Mouse (Mus musculus) heart, embryonic 13.5 days (tissue): ENCODE results near the gene Zcchc17. TPM values are rescaled to one million over a fixed set of nuclear protein-coding genes. Genes with fewer than 3 reads are reported as not detected.

ENCODE experiments used
- ATAC-seq: fragments of 200-750 bp; cut with Nextera tagmentation; 2 replicates; pipeline ENCODE4 v1.8.0; 2017; ENCODE audit warnings: moderate TSS enrichment; ENCODE audit not compliant: insufficient number of reproducible peaks, low FRiP score, low TSS enrichment; ENCODE audit errors: extremely low read depth
- H3K27ac ChIP-seq: fragments of 300-500 bp; sonication (generic); replicated peaks from 2 replicates; pipeline ENCODE4 v1.5.1; 2015; ENCODE audit warnings: moderate library complexity, mild to moderate bottlenecking, inconsistent platforms
- H3K27me3 ChIP-seq: fragments of 300-500 bp; sonication (generic); replicated peaks from 2 replicates; pipeline ENCODE4 v1.6.1; 2015; ENCODE audit warnings: mild to moderate bottlenecking, inconsistent platforms
- H3K36me3 ChIP-seq: fragments of 300-500 bp; sonication (generic); 2 replicates; pipeline ENCODE4 v1.6.1; 2015; ENCODE audit warnings: mild to moderate bottlenecking, inconsistent platforms
- H3K4me1 ChIP-seq: fragments of 300-500 bp; sonication (generic); 2 replicates; pipeline ENCODE4 v1.6.1; 2015; ENCODE audit warnings: inconsistent platforms
- H3K4me2 ChIP-seq: fragments of 300-500 bp; sonication (generic); 2 replicates; pipeline ENCODE4 v1.6.1; 2015; ENCODE audit warnings: inconsistent platforms, mild to moderate bottlenecking, moderate library complexity
- H3K4me3 ChIP-seq: fragments of 300-500 bp; sonication (generic); 2 replicates; pipeline ENCODE4 v1.5.1; 2015; ENCODE audit warnings: moderate library complexity, mild to moderate bottlenecking, inconsistent platforms
- H3K9ac ChIP-seq: fragments of 300-500 bp; sonication (generic); 2 replicates; pipeline ENCODE4 v1.6.1; 2015; ENCODE audit warnings: inconsistent platforms, mild to moderate bottlenecking, moderate library complexity
- H3K9me3 ChIP-seq: fragments of 300-500 bp; sonication (generic); 2 replicates; pipeline ENCODE4 v1.6.1; 2016; ENCODE audit warnings: inconsistent platforms
- WGBS: fragments of 180-500 bp; shearing (Covaris S2); methylation state at CpG from one replicate; pipeline ENCODE4 v1.1.7; 2015; ENCODE audit warnings: mixed read lengths; 5-methylcytosine and 5-hydroxymethylcytosine counted together
- polyA plus RNA-seq: library from polyadenylated mRNA; unstranded; fragments of >200 nt; fragmentation: Nextera tagmentation; extraction: Ambion mirVana; gene quantifications from 2 replicates; pipeline ENCODE4 v1.2.1, GENCODE M21; 2015

Zcchc17 gene
- 48.1 and 50.7 TPM in 2 replicates for polyA plus RNA-seq

DNA sequence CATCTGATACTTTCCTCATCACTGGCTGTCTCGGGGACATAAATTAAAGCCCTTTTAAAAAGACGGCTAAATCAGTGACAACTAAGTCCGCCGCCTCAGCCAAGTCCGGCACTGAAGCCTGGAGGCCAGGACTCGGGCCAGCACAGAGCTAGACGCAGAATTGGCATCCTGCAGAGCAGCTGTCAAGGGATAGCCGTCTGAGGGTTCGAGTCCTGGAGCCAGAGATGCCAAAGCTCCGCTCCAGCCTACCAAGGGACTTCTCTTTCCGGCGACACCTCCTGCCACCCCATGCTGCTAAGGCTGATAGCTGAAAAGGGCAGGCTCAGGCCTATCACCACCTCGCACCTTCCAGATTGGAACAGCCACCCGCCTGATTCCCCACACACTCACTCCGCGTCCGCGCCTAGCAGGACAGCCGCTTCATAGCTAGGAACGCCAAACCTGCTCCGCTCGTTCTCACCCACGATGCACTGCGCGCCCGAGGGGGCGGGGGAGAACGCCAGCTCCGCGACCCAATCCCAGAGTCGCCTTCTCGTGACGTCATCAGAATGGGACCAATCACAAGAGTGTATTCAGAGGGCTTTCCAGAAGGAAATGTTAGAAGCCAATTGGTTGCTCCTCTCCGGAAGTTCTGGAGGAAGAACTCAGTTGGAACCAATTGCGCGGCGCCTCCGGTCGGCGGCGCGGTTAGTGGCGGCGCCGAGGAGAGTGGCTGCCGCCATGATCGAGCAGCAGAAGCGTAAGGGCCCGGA lies at the start of gene Zcchc17, which contains the start of gene Snrnp40:
TSS of gene Zcchc17 (minus strand) at position 458 of the 752 bp plus-strand sequence.
TSS of gene Snrnp40 (plus strand) at position 647 of the 752 bp plus-strand sequence.
- peaks cover 33% of the 10 kb centered on the region for H3K36me3 ChIP-seq
- H3K4me1 ChIP-seq: peaks cover 21% of the 10 kb centered on the region
- H3K27me3 ChIP-seq: no peaks in the 10 kb centered on the region
- H3K9ac ChIP-seq: peak within 1 kb of the TSS; percentile 97
- no peaks in the 10 kb centered on the region for H3K9me3 ChIP-seq
- ATAC-seq: peak; percentile 99
- H3K4me2 ChIP-seq: peak within 1 kb of the TSS; percentile 83
- H3K4me3 ChIP-seq: peak within 1 kb of the TSS; percentile 92
- under 1% methylated on average over 49 of the region's 49 CpGs for WGBS
- peak within 1 kb of the TSS; percentile 86 for H3K27ac ChIP-seq

DNA sequence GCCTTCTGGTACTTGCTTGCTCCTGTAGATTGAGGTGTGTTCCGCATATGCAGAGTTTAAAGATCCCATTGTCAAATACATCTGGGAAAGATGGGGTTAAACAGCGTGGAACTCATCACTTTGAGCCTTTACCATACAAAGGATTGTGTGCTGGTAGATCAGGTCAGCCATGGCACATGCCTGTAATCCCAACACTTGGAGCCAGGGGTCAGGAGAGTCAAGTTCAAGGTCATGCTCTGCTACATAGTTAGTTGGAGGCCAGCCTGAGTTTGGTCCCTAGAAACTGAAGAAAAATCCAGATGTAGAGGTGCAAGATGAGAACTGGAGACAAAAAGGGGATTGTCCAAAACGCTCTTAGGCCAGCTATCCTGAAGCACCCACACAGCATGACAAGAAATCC lies 31.5 kb upstream of the Zcchc17 start:
- Histone ChIP-seq H3K27me3 (no peaks in the 10 kb centered on the region), H3K9ac (no peak overlapping the region), H3K4me2 (no peak overlapping the region), H3K36me3 (peaks cover 51% of the 10 kb centered on the region), H3K27ac (no peak overlapping the region), H3K4me1 (no peaks in the 10 kb centered on the region), H3K4me3 (no peak overlapping the region), H3K9me3 (no peaks in the 10 kb centered on the region)
- WGBS: 63% methylated on average over 3 of the region's 3 CpGs
- no peak for ATAC-seq

DNA sequence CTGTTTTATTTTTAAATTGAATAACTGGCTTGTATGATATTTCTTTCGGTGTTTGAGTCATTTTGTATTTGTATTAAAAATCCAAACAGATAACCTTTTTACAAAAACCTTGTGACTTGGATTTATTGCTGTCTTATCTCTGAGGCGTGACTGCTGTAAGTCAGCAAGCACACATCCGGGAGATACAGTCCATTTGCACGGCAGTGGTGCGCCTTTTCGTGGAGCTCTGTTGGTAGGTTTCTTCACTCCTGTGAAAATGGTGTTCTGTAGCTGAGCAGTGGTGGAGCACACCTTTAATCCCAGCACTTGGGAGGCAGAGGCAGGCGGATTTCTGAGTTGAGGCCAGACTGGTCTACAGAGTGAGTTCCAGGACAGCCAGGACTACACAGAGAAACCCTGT lies 30.2 kb upstream of the Zcchc17 start:
- H3K4me2 ChIP-seq: no peak overlapping the region
- no peaks in the 10 kb centered on the region for H3K9me3 ChIP-seq
- no peak overlapping the region for H3K27ac ChIP-seq
- 86% methylated on average over 7 of the region's 7 CpGs for WGBS
- H3K4me3 ChIP-seq: no peak overlapping the region
- H3K4me1 ChIP-seq: no peaks in the 10 kb centered on the region
- H3K36me3 ChIP-seq: peaks cover 63% of the 10 kb centered on the region
- ATAC-seq: no peak
- H3K9ac ChIP-seq: no peak overlapping the region
- no peaks in the 10 kb centered on the region for H3K27me3 ChIP-seq

DNA sequence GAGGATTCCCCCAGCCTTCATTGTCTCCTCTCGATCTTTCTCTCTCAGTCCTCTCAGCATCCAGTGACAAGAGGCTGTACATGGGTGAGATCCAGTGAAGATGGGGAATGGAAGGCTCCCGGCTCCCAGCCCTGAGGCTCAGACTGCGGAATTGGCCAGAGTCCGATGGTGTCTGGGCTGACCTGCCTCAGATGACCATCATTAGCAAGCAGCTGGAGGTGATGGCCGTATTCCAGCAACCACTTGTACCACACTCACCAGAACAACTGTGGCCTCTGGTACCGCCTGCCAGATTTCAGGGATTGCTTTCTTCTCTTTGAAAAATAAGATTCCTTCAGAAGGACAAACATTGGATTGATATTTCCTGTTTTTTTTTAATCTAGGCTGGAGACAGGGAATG lies 29.8 kb upstream of the Zcchc17 start:
- Histone ChIP-seq H3K27me3 (no peaks in the 10 kb centered on the region), H3K4me2 (no peak overlapping the region), H3K9me3 (no peaks in the 10 kb centered on the region), H3K27ac (no peak overlapping the region), H3K36me3 (peaks cover 68% of the 10 kb centered on the region), H3K4me3 (no peak overlapping the region), H3K9ac (no peak overlapping the region; the same call in 1 of the 2 replicates), H3K4me1 (no peaks in the 10 kb centered on the region)
- WGBS: 85% methylated on average over 6 of the region's 6 CpGs
- no peak for ATAC-seq

DNA sequence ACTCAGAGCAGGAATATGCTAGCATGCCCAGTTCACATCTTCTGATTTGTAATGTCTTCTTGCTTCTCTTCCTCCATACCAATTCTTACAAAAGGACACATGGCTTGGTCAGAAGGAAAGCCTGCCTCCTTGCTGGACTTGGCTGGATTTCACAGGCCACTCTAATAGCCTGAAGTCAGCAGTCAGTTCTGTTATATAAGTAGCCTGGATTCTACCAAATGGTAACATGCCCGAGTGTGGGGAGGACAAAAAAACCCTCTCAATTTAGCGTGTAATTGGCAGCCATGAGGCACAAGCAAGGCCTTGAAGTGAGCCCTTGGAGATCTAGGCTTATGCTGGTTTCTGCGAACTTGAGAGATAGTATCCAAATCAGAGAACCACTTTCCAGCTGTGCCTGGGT lies 27.5 kb upstream of the Zcchc17 start:
- 86% methylated on average over 3 of the region's 3 CpGs for WGBS
- H3K27me3 ChIP-seq: no peaks in the 10 kb centered on the region
- H3K4me3 ChIP-seq: no peak overlapping the region
- no peaks in the 10 kb centered on the region for H3K9me3 ChIP-seq
- H3K4me2 ChIP-seq: no peak overlapping the region
- H3K27ac ChIP-seq: no peak overlapping the region
- H3K4me1 ChIP-seq: no peaks in the 10 kb centered on the region
- no peak overlapping the region for H3K9ac ChIP-seq
- ATAC-seq: no peak
- H3K36me3 ChIP-seq: peaks cover 90% of the 10 kb centered on the region

DNA sequence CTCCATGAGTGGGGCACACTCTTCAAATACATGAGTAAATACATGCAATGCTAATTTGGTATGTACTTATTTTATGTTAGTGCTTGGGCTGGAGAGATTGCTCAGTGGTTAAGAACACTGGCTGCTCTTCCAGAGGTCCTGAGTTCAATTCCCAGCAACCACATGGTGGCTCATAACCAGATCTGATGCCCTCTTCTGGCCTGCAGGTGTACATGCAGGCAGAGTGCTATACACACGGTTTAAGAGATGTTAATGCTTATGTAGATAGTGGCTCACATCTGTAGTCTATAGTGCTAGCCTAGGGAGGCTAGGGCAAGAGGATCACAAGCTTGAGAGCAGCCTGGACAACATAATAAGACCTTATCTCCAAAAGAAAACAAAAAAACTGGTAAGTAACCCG lies 20.7 kb upstream of the Zcchc17 start:
- no peak overlapping the region for H3K27ac ChIP-seq
- no peak overlapping the region for H3K4me3 ChIP-seq
- 55% methylated on average over 2 of the region's 2 CpGs for WGBS
- H3K9me3 ChIP-seq: no peaks in the 10 kb centered on the region
- peaks cover 97% of the 10 kb centered on the region for H3K36me3 ChIP-seq
- no peak overlapping the region for H3K4me2 ChIP-seq
- ATAC-seq: no peak
- H3K9ac ChIP-seq: no peak overlapping the region
- H3K4me1 ChIP-seq: no peaks in the 10 kb centered on the region
- no peaks in the 10 kb centered on the region for H3K27me3 ChIP-seq

DNA sequence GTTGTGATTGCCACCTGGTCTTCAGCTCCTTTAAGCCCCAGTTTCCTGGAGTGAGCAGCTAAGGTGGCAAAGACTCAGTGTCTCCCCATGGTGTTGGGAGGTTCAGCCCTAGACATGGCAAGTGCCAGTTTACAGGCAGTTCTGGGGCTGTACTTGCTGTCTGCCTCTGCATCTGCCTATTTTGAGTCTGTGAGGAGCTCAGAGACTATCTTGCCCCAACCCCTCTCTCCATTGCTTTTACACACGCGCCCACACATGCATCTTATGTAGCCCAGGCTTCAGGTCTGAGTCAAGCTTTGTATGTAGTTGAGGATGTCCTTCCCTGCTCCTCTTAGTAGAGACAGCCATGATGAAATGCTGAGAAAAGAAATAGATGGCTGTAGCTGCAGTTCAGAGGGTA lies 19.4 kb upstream of the Zcchc17 start:
- Histone ChIP-seq H3K4me1 (no peaks in the 10 kb centered on the region), H3K36me3 (peaks cover 98% of the 10 kb centered on the region), H3K27ac (no peak overlapping the region), H3K4me3 (no peak overlapping the region), H3K4me2 (no peak overlapping the region), H3K9ac (no peak overlapping the region), H3K9me3 (no peaks in the 10 kb centered on the region), H3K27me3 (no peaks in the 10 kb centered on the region)
- no peak for ATAC-seq
- WGBS: 100% methylated on average over 2 of the region's 2 CpGs

DNA sequence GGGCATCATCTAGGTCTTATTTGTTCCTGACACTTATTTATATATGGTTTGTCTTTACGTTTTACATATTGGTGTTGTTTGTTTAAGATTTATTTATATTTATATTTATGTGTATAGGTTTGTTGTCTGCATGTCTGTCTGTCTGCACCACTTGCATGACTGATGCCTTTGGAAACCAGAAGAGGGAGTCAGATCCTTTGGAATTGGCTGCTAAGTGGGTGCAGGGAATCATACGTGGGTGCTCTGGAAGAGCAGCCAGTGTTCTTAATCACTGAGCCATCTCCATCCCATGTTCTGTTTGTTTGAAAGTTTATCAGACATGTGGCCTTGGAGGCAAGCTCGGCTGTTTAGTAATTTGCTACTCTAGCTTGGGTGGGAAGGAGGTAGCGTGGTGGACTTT lies 17.8 kb upstream of the Zcchc17 start:
- 81% methylated on average over 4 of the region's 4 CpGs for WGBS

DNA sequence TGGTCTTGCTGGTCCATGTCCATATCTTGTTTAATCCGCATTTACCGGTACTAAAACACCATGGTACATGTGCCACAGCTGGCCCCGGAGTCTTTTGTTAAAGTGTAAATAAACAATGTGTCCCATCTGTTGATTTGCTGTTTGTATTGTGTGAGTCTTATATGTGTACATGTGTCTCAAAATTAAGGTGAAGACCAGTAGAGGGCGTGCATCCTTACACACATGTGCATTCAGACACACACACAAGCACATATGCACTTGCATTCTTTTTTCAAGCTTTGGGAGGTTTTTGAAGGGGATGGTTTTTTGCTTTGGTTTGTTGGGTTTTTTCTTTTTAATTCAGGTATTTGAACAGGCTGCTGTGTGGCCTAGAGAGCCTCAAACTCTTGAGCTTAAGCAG lies 16.9 kb upstream of the Zcchc17 start:
- H3K9me3 ChIP-seq: no peaks in the 10 kb centered on the region
- no peaks in the 10 kb centered on the region for H3K4me1 ChIP-seq
- H3K27me3 ChIP-seq: no peaks in the 10 kb centered on the region
- H3K4me3 ChIP-seq: no peak overlapping the region
- peaks cover 96% of the 10 kb centered on the region for H3K36me3 ChIP-seq
- no peak overlapping the region for H3K9ac ChIP-seq
- no peak overlapping the region for H3K27ac ChIP-seq
- H3K4me2 ChIP-seq: no peak overlapping the region
- whole genome bisulfite sequencing: 87% methylated on average over 4 of the region's 4 CpGs
- ATAC-seq: no peak

More for the DNA sequence above, 17.8 kb upstream of the Zcchc17 start:
- peaks cover 98% of the 10 kb centered on the region for H3K36me3 ChIP-seq
- ATAC-seq: no peak
- H3K27me3 ChIP-seq: no peaks in the 10 kb centered on the region
- no peak overlapping the region for H3K9ac ChIP-seq
- no peak overlapping the region for H3K27ac ChIP-seq
- H3K4me3 ChIP-seq: no peak overlapping the region
- H3K9me3 ChIP-seq: no peaks in the 10 kb centered on the region
- H3K4me1 ChIP-seq: no peaks in the 10 kb centered on the region
- H3K4me2 ChIP-seq: no peak overlapping the region

DNA sequence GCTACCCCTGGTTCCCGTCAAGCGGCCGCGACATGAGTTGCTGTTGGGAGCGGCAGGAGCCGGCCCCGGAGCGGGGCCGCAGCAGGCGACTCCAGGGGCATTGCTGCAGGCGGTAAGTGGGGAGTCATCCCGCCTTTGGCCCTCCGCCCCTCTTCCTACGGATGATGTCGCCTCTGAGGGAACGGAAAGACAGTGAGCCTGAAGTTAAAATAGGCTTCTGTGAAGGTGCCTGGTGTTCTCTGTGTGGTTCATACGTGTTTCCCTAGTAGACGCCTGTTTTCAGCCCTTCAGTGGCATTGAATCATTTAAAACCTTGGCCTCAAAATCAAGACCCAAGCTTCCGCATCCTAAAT lies 471 bp upstream of the Zcchc17 start:
- Histone ChIP-seq H3K27ac (peak overlapping the region; percentile 86), H3K27me3 (no peaks in the 10 kb centered on the region), H3K36me3 (peaks cover 39% of the 10 kb centered on the region), H3K4me2 (peak overlapping the region; percentile 83), H3K4me1 (peaks cover 21% of the 10 kb centered on the region), H3K9me3 (no peaks in the 10 kb centered on the region), H3K4me3 (peak overlapping the region; percentile 92), H3K9ac (peak overlapping the region; percentile 97)
- no peak for ATAC-seq
- 0% methylated on average over 19 of the region's 19 CpGs for WGBS

DNA sequence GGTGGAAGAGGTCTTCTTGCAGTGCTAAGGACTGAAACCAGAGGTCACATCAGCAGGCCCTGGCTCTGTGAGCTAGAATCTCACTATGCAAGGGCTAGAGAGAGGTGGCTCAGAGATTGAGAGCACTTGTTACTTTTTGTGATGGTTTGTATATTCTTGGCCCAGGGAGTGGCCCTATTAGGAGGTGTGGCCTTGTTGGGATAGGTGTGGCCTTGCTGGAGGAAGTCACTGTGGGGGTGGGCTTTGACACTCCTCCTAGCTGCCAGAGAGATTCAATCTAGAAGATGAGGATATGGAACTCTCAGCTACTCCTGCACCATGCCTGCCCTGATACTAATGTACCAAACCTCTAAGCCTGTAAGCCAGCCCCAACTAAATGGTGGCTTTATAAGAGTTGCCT lies 1.8 kb downstream of the Zcchc17 start:
- H3K27ac ChIP-seq: no peak overlapping the region
- peaks cover 21% of the 10 kb centered on the region for H3K4me1 ChIP-seq
- ATAC-seq: no peak
- no peak overlapping the region for H3K4me2 ChIP-seq
- no peaks in the 10 kb centered on the region for H3K27me3 ChIP-seq
- no peaks in the 10 kb centered on the region for H3K9me3 ChIP-seq
- peaks cover 33% of the 10 kb centered on the region for H3K36me3 ChIP-seq
- no peak overlapping the region for H3K9ac ChIP-seq
- no peak overlapping the region for H3K4me3 ChIP-seq

DNA sequence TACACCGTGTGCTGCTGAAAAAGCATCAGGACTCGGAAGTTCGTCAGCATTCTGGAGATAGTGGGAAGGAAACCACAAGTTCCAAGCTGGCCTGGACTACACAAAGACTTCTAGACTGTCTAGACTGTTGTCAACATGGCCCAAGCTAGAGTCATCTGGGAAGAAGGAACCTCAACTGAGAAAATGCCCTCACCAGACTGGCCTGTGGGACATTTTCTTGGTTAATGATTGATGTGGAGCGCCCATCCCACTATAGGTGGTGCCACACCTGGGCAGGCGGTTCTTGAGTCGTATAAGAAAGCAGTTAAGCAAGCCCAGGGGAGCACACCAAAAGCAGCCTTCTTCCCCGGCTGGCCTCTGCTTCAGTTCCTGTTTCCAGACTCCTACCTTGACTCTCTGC lies 7.2 kb downstream of the Zcchc17 start:
- no peak overlapping the region for H3K27ac ChIP-seq
- no peaks in the 10 kb centered on the region for H3K9me3 ChIP-seq
- peaks cover 79% of the 10 kb centered on the region for H3K36me3 ChIP-seq
- H3K4me1 ChIP-seq: no peaks in the 10 kb centered on the region
- no peaks in the 10 kb centered on the region for H3K27me3 ChIP-seq
- WGBS: 86% methylated on average over 7 of the region's 7 CpGs
- no peak overlapping the region for H3K4me3 ChIP-seq
- no peak for ATAC-seq
- no peak overlapping the region for H3K4me2 ChIP-seq
- no peak overlapping the region for H3K9ac ChIP-seq
